Mouse (Mus musculus) embryonic facial prominence, embryonic 11.5 days (tissue): ENCODE results near the gene Usp40. TPM values are rescaled to one million over a fixed set of nuclear protein-coding genes. Genes with fewer than 3 reads are reported as not detected.
A peak's percentile ranks its signal among the peaks of the same experiment; 100 is the strongest.

ENCODE experiments used
- ATAC-seq: fragments of 200-750 bp; cut with Nextera tagmentation; replicated peaks from 2 replicates; pipeline ENCODE4 v1.8.0; 2017; ENCODE audit warnings: low read depth; ENCODE audit not compliant: insufficient number of reproducible peaks, low FRiP score, low TSS enrichment
- DNase-seq: peaks from one replicate; pipeline ENCODE4 v3.0.0-alpha.2; 2015; ENCODE audit warnings: low spot score
- H3K27ac ChIP-seq: fragments of 300-500 bp; sonication (generic); replicated peaks from 2 replicates; pipeline ENCODE4 v1.5.1; 2014; ENCODE audit warnings: mild to moderate bottlenecking, low read depth, low read length, control low read depth
- H3K27me3 ChIP-seq: fragments of 300-500 bp; sonication (generic); 2 replicates; pipeline ENCODE4 v1.6.1; 2014; ENCODE audit warnings: mild to moderate bottlenecking, low read length, moderate library complexity, mixed read lengths; ENCODE audit not compliant: control insufficient read depth, insufficient read depth
- H3K36me3 ChIP-seq: fragments of 300-500 bp; sonication (generic); replicated peaks from 2 replicates; pipeline ENCODE4 v1.6.1; 2014; ENCODE audit warnings: low read depth, mild to moderate bottlenecking, low read length, moderate library complexity, mixed read lengths; ENCODE audit not compliant: control insufficient read depth, insufficient read depth
- H3K4me1 ChIP-seq: fragments of 300-500 bp; sonication (generic); 2 replicates; pipeline ENCODE4 v1.6.1; 2014; ENCODE audit warnings: low read length, mixed read lengths; ENCODE audit not compliant: control insufficient read depth, insufficient read depth
- H3K4me2 ChIP-seq: fragments of 300-500 bp; sonication (generic); 2 replicates; pipeline ENCODE4 v1.6.1; 2014; ENCODE audit warnings: low read depth, mild to moderate bottlenecking, control low read depth, low read length, moderate library complexity
- H3K4me3 ChIP-seq: fragments of 300-500 bp; sonication (generic); 2 replicates; pipeline ENCODE4 v1.5.1; 2014; ENCODE audit warnings: low read depth, low read length, control low read depth
- H3K9ac ChIP-seq: fragments of 300-500 bp; sonication (generic); replicated peaks from 2 replicates; pipeline ENCODE4 v1.6.1; 2014; ENCODE audit warnings: mild to moderate bottlenecking, control low read depth, low read length
- H3K9me3 ChIP-seq: fragments of 300-500 bp; sonication (generic); replicated peaks from 2 replicates; pipeline ENCODE4 v1.6.1; 2016; ENCODE audit warnings: mild to moderate bottlenecking, low read length, inconsistent platforms, mixed read lengths; ENCODE audit not compliant: control insufficient read depth
- WGBS: fragments of 180-500 bp; shearing (Covaris S2); extraction: QIAGEN DNeasy Blood & Tissue Kit; methylation state at CpG from one replicate; pipeline ENCODE4 v1.1.7; 2014; 5-methylcytosine and 5-hydroxymethylcytosine counted together
- polyA plus RNA-seq: library from polyadenylated mRNA; unstranded; fragments of >200 nt; fragmentation: Nextera tagmentation; extraction: Ambion mirVana; gene quantifications from 2 replicates; pipeline ENCODE4 v1.2.1, GENCODE M21; 2014

Gene Usp40
- polyA plus RNA-seq, 1 experiment from 2014 or later: 34.6 TPM

DNA sequence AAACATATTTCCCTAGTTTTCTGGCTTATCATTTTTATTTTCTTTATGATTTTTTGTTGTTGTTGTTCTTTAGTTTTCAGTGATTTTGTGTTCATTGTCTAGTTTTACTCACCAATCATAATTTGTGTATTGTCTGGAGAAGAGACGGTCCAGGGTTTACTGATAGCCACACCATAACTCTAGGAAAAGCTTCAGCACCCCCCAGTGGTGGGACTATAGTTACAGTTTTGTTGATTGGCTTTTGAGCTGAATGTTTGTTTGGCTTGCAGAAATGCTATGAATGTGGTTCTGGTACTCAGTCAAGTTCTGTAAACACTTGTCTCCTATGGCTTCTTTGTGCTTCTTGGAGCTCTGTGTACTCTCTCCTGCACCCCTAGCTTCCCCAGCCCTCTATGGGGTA is 85.7 kb downstream of the Usp40 start:
- no peaks in the 10 kb centered on the region for H3K4me1 ChIP-seq
- H3K4me2 ChIP-seq: no peak overlapping the region
- H3K27ac ChIP-seq: no peak overlapping the region
- H3K36me3 ChIP-seq: peaks cover 2% of the 10 kb centered on the region
- no peaks in the 10 kb centered on the region for H3K27me3 ChIP-seq
- no peak for ATAC-seq
- peak; percentile 39 for DNase-seq
- H3K9ac ChIP-seq: no peak overlapping the region
- no peak overlapping the region for H3K4me3 ChIP-seq
- no peaks in the 10 kb centered on the region for H3K9me3 ChIP-seq
- WGBS: 72% methylated on average over 1 of the region's 1 CpGs

DNA sequence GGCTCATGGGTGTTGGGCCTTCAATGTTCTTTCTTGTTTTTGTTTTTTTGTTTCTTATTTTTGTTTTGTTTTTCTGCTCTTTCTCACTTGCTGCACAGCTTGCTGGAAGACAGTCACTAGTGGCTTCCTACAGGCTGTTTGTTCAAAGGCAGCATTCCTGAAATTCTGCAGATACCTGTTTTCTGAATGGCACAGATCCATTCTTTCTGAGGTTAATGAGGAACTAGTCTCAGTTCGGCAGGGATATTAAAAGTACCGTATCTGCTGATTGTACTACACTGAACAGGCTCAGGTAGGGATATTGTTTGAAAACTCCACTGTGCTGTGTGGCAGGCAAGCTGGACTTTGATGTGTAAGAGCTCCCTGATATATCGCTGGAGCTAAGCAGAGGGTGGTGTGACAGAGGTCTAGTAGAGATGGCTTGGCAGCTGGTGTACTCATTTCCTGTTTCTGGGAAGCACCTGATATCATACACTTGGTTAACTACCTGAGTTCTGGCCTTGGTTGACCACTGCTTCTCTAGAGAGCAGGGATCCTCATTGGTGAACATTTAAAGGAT is 88.2 kb downstream of the Usp40 start:
- H3K4me3 ChIP-seq: no peak overlapping the region
- peaks cover under 1% of the 10 kb centered on the region for H3K36me3 ChIP-seq
- no peak overlapping the region for H3K27ac ChIP-seq
- H3K9ac ChIP-seq: no peak overlapping the region
- 84% methylated on average over 3 of the region's 3 CpGs for WGBS
- H3K9me3 ChIP-seq: no peaks in the 10 kb centered on the region
- DNase-seq: no peak
- no peaks in the 10 kb centered on the region for H3K27me3 ChIP-seq
- ATAC-seq: no peak
- H3K4me2 ChIP-seq: no peak overlapping the region
- no peaks in the 10 kb centered on the region for H3K4me1 ChIP-seq

GRCm38 (mm10) chr1:87918061-87918460 is 90.3 kb downstream of the Usp40 start:
- Histone ChIP-seq H3K9ac (no peak overlapping the region), H3K4me2 (no peak overlapping the region), H3K36me3 (no peaks in the 10 kb centered on the region), H3K4me3 (no peak overlapping the region), H3K27ac (no peak overlapping the region), H3K9me3 (no peaks in the 10 kb centered on the region), H3K27me3 (no peaks in the 10 kb centered on the region), H3K4me1 (no peaks in the 10 kb centered on the region)
- ATAC-seq (no peak), DNase-seq (no peak)
- WGBS: 74% methylated on average over 2 of the region's 2 CpGs

- no peaks in the 10 kb centered on the region for H3K36me3 ChIP-seq
- 93% methylated on average over 3 of the region's 3 CpGs for WGBS
- ATAC-seq (no peak), DNase-seq (no peak)
- H3K9ac ChIP-seq: no peak overlapping the region
- no peak overlapping the region for H3K27ac ChIP-seq
- no peaks in the 10 kb centered on the region for H3K9me3 ChIP-seq
- no peak overlapping the region for H3K4me2 ChIP-seq
- no peaks in the 10 kb centered on the region for H3K4me1 ChIP-seq
- H3K27me3 ChIP-seq: no peaks in the 10 kb centered on the region
- no peak overlapping the region for H3K4me3 ChIP-seq
These were observed 91.0 kb downstream of the Usp40 start for GRCm38 (mm10) chr1:87917361-87917760.

- H3K36me3 ChIP-seq: no peaks in the 10 kb centered on the region
- no peaks in the 10 kb centered on the region for H3K27me3 ChIP-seq
These were observed 95.0 kb downstream of the Usp40 start for GRCm38 (mm10) chr1:87913356-87913755.

GRCm38 (mm10) chr1:87910428-87910827 is 97.9 kb downstream of the Usp40 start:
- DNase-seq (no peak), ATAC-seq (no peak)
- H3K27me3 ChIP-seq: no peaks in the 10 kb centered on the region
- WGBS: 78% methylated on average over 1 of the region's 1 CpGs
- H3K9me3 ChIP-seq: no peaks in the 10 kb centered on the region
- no peaks in the 10 kb centered on the region for H3K36me3 ChIP-seq
- no peaks in the 10 kb centered on the region for H3K4me1 ChIP-seq
- H3K9ac ChIP-seq: no peak overlapping the region
- no peak overlapping the region for H3K27ac ChIP-seq
- no peak overlapping the region for H3K4me2 ChIP-seq
- H3K4me3 ChIP-seq: no peak overlapping the region

More at GRCm38 (mm10) chr1:87913356-87913755, 95.0 kb downstream of the Usp40 start:
- Histone ChIP-seq H3K4me3 (no peak overlapping the region), H3K4me2 (no peak overlapping the region), H3K9ac (no peak overlapping the region), H3K4me1 (no peaks in the 10 kb centered on the region), H3K9me3 (no peaks in the 10 kb centered on the region), H3K27ac (no peak overlapping the region)
- DNase-seq: no peak
- ATAC-seq: no peak

- Histone ChIP-seq H3K9ac (no peak overlapping the region), H3K27ac (no peak overlapping the region), H3K36me3 (no peaks in the 10 kb centered on the region), H3K9me3 (no peaks in the 10 kb centered on the region), H3K4me1 (no peaks in the 10 kb centered on the region), H3K4me3 (no peak overlapping the region), H3K27me3 (no peaks in the 10 kb centered on the region), H3K4me2 (no peak overlapping the region)
- ATAC-seq: no peak
- DNase-seq: no peak
These were observed 98.8 kb downstream of the Usp40 start for GRCm38 (mm10) chr1:87909565-87909964.

- WGBS: 76% methylated on average over 3 of the region's 3 CpGs
- Histone ChIP-seq H3K4me3 (no peak overlapping the region), H3K4me1 (no peaks in the 10 kb centered on the region), H3K36me3 (no peaks in the 10 kb centered on the region), H3K9me3 (no peaks in the 10 kb centered on the region), H3K27me3 (no peaks in the 10 kb centered on the region), H3K27ac (no peak overlapping the region), H3K4me2 (no peak overlapping the region), H3K9ac (no peak overlapping the region)
- DNase-seq (no peak), ATAC-seq (no peak)
These were observed 99.6 kb downstream of the Usp40 start for GRCm38 (mm10) chr1:87908736-87909135.
